Mouse (Mus musculus): Measurements from ENCODE around the gene Adam1b.

GRCm38 (mm10) chr5:121526526-121526925 lies 23.3 kb upstream of the Adam1b start:
- TF ChIP-seq CTCF (IDR thresholded peaks at IDR 0.05; ENCODE audit: low read depth) (no peak), EP300 (IDR thresholded peaks at IDR 0.05; ENCODE audit: low read depth) (no peak)
